Mouse (Mus musculus) intestine, embryonic 14.5 days (tissue): ENCODE results near the gene Pim3. TPM values are rescaled to one million over a fixed set of nuclear protein-coding genes. Genes with fewer than 3 reads are reported as not detected.
A peak's percentile ranks its signal among the peaks of the same experiment; 100 is the strongest.

ENCODE experiments used
- ATAC-seq: fragments of 200-750 bp; cut with Nextera tagmentation; replicated peaks from 2 replicates; pipeline ENCODE4 v1.8.0; 2017; ENCODE audit warnings: low read depth, moderate number of reproducible peaks, moderate TSS enrichment, moderate library complexity; ENCODE audit not compliant: low FRiP score, low TSS enrichment
- DNase-seq: peaks from one replicate; pipeline ENCODE4 v3.0.0-alpha.2; 2018; ENCODE audit warnings: low spot score
- H3K27ac ChIP-seq: fragments of 300-500 bp; sonication (generic); 2 replicates; pipeline ENCODE4 v1.5.1; 2014; ENCODE audit warnings: low read depth, mild to moderate bottlenecking, control low read depth
- H3K27me3 ChIP-seq: fragments of 300-500 bp; sonication (generic); replicated peaks from 2 replicates; pipeline ENCODE4 v1.6.1; 2014; ENCODE audit warnings: low read length, control low read depth; ENCODE audit not compliant: control insufficient read depth, insufficient read depth
- H3K36me3 ChIP-seq: fragments of 300-500 bp; sonication (generic); 2 replicates; pipeline ENCODE4 v1.6.1; 2014; ENCODE audit warnings: low read length, control low read depth; ENCODE audit not compliant: control insufficient read depth, insufficient read depth
- H3K4me1 ChIP-seq: fragments of 300-500 bp; sonication (generic); replicated peaks from 2 replicates; pipeline ENCODE4 v1.6.1; 2014; ENCODE audit warnings: low read length, control low read depth, mixed read lengths; ENCODE audit not compliant: control insufficient read depth, insufficient read depth
- H3K4me2 ChIP-seq: fragments of 300-500 bp; sonication (generic); 2 replicates; pipeline ENCODE4 v1.6.1; 2014; ENCODE audit warnings: low read length
- H3K4me3 ChIP-seq: fragments of 300-500 bp; sonication (generic); 2 replicates; pipeline ENCODE4 v1.5.1; 2014; ENCODE audit warnings: low read depth, low read length, control low read depth, mixed read lengths
- H3K9ac ChIP-seq: fragments of 300-500 bp; sonication (generic); 2 replicates; pipeline ENCODE4 v1.6.1; 2014; ENCODE audit warnings: mild to moderate bottlenecking, low read length
- H3K9me3 ChIP-seq: fragments of 300-500 bp; sonication (generic); 2 replicates; pipeline ENCODE4 v1.6.1; 2016; ENCODE audit warnings: low read length, control low read depth; ENCODE audit not compliant: control insufficient read depth
- WGBS: fragments of 180-500 bp; shearing (Covaris S2); extraction: QIAGEN DNeasy Blood & Tissue Kit; methylation state at CpG from one replicate; pipeline ENCODE4 v1.1.7; 2014; 5-methylcytosine and 5-hydroxymethylcytosine counted together
- polyA plus RNA-seq: library from polyadenylated mRNA; unstranded; fragments of >200 nt; fragmentation: Nextera tagmentation; extraction: Ambion mirVana; gene quantifications from 2 replicates; pipeline ENCODE4 v1.2.1, GENCODE M21; 2014

Gene Pim3
- polyA plus RNA-seq, 1 experiment from 2014 or later = 51.7 TPM

GRCm38 (mm10) chr15:88841580-88842299 is 20.2 kb upstream of the Pim3 start:
- Histone ChIP-seq H3K36me3 (no peaks in the 10 kb centered on the region), H3K9ac (no peak overlapping the region), H3K4me3 (no peak overlapping the region), H3K9me3 (no peaks in the 10 kb centered on the region), H3K4me2 (no peak overlapping the region), H3K4me1 (peaks cover 27% of the 10 kb centered on the region), H3K27ac (no peak overlapping the region), H3K27me3 (no peaks in the 10 kb centered on the region)
- WGBS = 97% methylated on average over 3 of the region's 3 CpGs
- DNase-seq (no peak), ATAC-seq (no peak)

GRCm38 (mm10) chr15:88842300-88842673 is 19.7 kb upstream of the Pim3 start:
- Histone ChIP-seq H3K4me3 (no peak overlapping the region), H3K4me2 (no peak overlapping the region), H3K4me1 (peaks cover 27% of the 10 kb centered on the region), H3K36me3 (no peaks in the 10 kb centered on the region), H3K9me3 (no peaks in the 10 kb centered on the region), H3K9ac (no peak overlapping the region), H3K27me3 (no peaks in the 10 kb centered on the region), H3K27ac (no peak overlapping the region)
- ATAC-seq (no peak), DNase-seq (no peak)
- WGBS = 78% methylated on average over 3 of the region's 3 CpGs

GRCm38 (mm10) chr15:88843486-88844097 is 18.4 kb upstream of the Pim3 start:
- Histone ChIP-seq H3K9ac (no peak overlapping the region), H3K27me3 (no peaks in the 10 kb centered on the region), H3K36me3 (no peaks in the 10 kb centered on the region), H3K4me3 (no peak overlapping the region), H3K4me1 (peaks cover 20% of the 10 kb centered on the region), H3K4me2 (no peak overlapping the region), H3K27ac (no peak overlapping the region), H3K9me3 (no peaks in the 10 kb centered on the region)
- no peak for DNase-seq
- 24% methylated on average over 8 of the region's 8 CpGs for WGBS
- no peak for ATAC-seq

GRCm38 (mm10) chr15:88844966-88845365 is 17.0 kb upstream of the Pim3 start:
- Histone ChIP-seq H3K27me3 (no peaks in the 10 kb centered on the region), H3K9ac (no peak overlapping the region), H3K4me1 (peaks cover 7% of the 10 kb centered on the region), H3K4me2 (no peak overlapping the region), H3K27ac (no peak overlapping the region), H3K9me3 (no peaks in the 10 kb centered on the region), H3K4me3 (no peak overlapping the region), H3K36me3 (no peaks in the 10 kb centered on the region)
- DNase-seq = no peak
- 93% methylated on average over 7 of the region's 7 CpGs for WGBS
- ATAC-seq = no peak

- Histone ChIP-seq H3K4me1 (peaks cover 12% of the 10 kb centered on the region), H3K9ac (no peak overlapping the region), H3K27ac (no peak overlapping the region), H3K4me3 (no peak overlapping the region), H3K4me2 (no peak overlapping the region), H3K9me3 (no peaks in the 10 kb centered on the region), H3K27me3 (no peaks in the 10 kb centered on the region), H3K36me3 (no peaks in the 10 kb centered on the region)
- 88% methylated on average over 1 of the region's 1 CpGs for WGBS
- ATAC-seq (no peak), DNase-seq (no peak)
Observed at GRCm38 (mm10) chr15:88848661-88849060, 13.3 kb upstream of the Pim3 start.

GRCm38 (mm10) chr15:88849621-88850020 is 12.4 kb upstream of the Pim3 start:
- H3K4me2 ChIP-seq = no peak overlapping the region
- H3K27ac ChIP-seq = no peak overlapping the region
- H3K4me1 ChIP-seq = peaks cover 18% of the 10 kb centered on the region
- no peak overlapping the region for H3K9ac ChIP-seq
- no peak overlapping the region for H3K4me3 ChIP-seq
- no peaks in the 10 kb centered on the region for H3K9me3 ChIP-seq
- no peaks in the 10 kb centered on the region for H3K27me3 ChIP-seq
- H3K36me3 ChIP-seq = no peaks in the 10 kb centered on the region
- DNase-seq (no peak), ATAC-seq (no peak)
- WGBS = 91% methylated on average over 2 of the region's 2 CpGs

GRCm38 (mm10) chr15:88850146-88850826 is 11.7 kb upstream of the Pim3 start:
- Histone ChIP-seq H3K4me3 (no peak overlapping the region), H3K36me3 (no peaks in the 10 kb centered on the region), H3K9me3 (no peaks in the 10 kb centered on the region), H3K27ac (no peak overlapping the region), H3K4me1 (peaks cover 25% of the 10 kb centered on the region), H3K4me2 (no peak overlapping the region), H3K9ac (no peak overlapping the region), H3K27me3 (no peaks in the 10 kb centered on the region)
- ATAC-seq = peak; percentile 58
- DNase-seq = no peak
- 55% methylated on average over 10 of the region's 10 CpGs for WGBS

- no peaks in the 10 kb centered on the region for H3K9me3 ChIP-seq
- DNase-seq = no peak
- 47% methylated on average over 3 of the region's 3 CpGs for WGBS
- no peak overlapping the region for H3K27ac ChIP-seq
- no peak overlapping the region for H3K4me2 ChIP-seq
- no peak for ATAC-seq
- H3K27me3 ChIP-seq = no peaks in the 10 kb centered on the region
- peaks cover 27% of the 10 kb centered on the region for H3K4me1 ChIP-seq
- no peak overlapping the region for H3K9ac ChIP-seq
- H3K36me3 ChIP-seq = no peaks in the 10 kb centered on the region
- no peak overlapping the region for H3K4me3 ChIP-seq
Observed at GRCm38 (mm10) chr15:88851076-88851475, 10.9 kb upstream of the Pim3 start.
